Mouse (Mus musculus) heart, postnatal 0 days (tissue): Measurements from ENCODE around the gene Zrsr1.

Experiments used
- CTCF ChIP-seq: IDR thresholded peaks from 2 replicates; pipeline ENCODE4 v1.5.1; 2016; ENCODE audit warnings: antibody characterized with exemption, control low read depth, low read depth
- EP300 ChIP-seq: IDR thresholded peaks from 2 replicates; pipeline ENCODE4 v1.6.1; 2016; ENCODE audit warnings: antibody characterized with exemption, low read depth

GRCm38 (mm10) chr11:22923606-22924005 is 48.2 kb upstream of the Zrsr1 start:
- no peak for TF ChIP-seq CTCF
- no peak for TF ChIP-seq EP300
